Mouse (Mus musculus) spleen, postnatal 10 days (tissue): ENCODE data around the gene Hmgb4.

ENCODE experiments used
- DNase-seq, 2 experiments: peaks; one replicate each; pipeline ENCODE4 v3.0.0; 2021 to 2022; ENCODE audit warnings: low spot score in 2 of 2

Hmgb4 gene

GRCm38 (mm10) chr4:128224453-128224852 lies 36.3 kb downstream of the Hmgb4 start:
- no peak for DNase-seq

- DNase-seq = no peak
These were observed 42.7 kb downstream of the Hmgb4 start for GRCm38 (mm10) chr4:128217991-128218595.
